Mouse (Mus musculus) liver, embryonic 14.5 days (tissue): Measurements from ENCODE around the gene Tmprss6. TPM values are rescaled to one million over a fixed set of nuclear protein-coding genes. Genes with fewer than 3 reads are reported as not detected.

Experiments used
- ATAC-seq: fragments of 200-750 bp; cut with Nextera tagmentation; 2 replicates; pipeline ENCODE4 v1.8.0; 2017; ENCODE audit warnings: moderate number of reproducible peaks, mild to moderate bottlenecking, moderate library complexity; ENCODE audit not compliant: insufficient read depth
- DNase-seq, 3 experiments: peaks; one replicate each; pipeline ENCODE4 v3.0.0-alpha.2; 2012 to 2013; ENCODE audit warnings: low read depth in 3 of 3, low spot score in 3 of 3
- H3K27ac ChIP-seq: fragments of 300-500 bp; sonication (generic); 2 replicates; pipeline ENCODE4 v1.5.1; 2014; ENCODE audit warnings: moderate library complexity, mild to moderate bottlenecking, control low read depth, inconsistent platforms
- H3K27me3 ChIP-seq: fragments of 300-500 bp; sonication (generic); 2 replicates; pipeline ENCODE4 v1.6.1; 2014; ENCODE audit warnings: mild to moderate bottlenecking, low read length, moderate library complexity; ENCODE audit not compliant: control insufficient read depth, insufficient read depth
- H3K36me3 ChIP-seq: fragments of 300-500 bp; sonication (generic); replicated peaks from 2 replicates; pipeline ENCODE4 v1.6.1; 2014; ENCODE audit warnings: low read depth; ENCODE audit not compliant: control insufficient read depth, insufficient read depth
- H3K4me1 ChIP-seq, 2 experiments: fragments of 200-500 bp in 1 of 2; fragments of 300-500 bp in 1 of 2; sonication (generic) in 1 of 2; replicated peaks; 2 replicates each; pipeline ENCODE4 v1.6.1; 2012 to 2014; ENCODE audit warnings: antibody characterized with exemption in 1 of 2, inconsistent platforms in 1 of 2, low read length in 1 of 2; ENCODE audit not compliant: control insufficient read depth in 2 of 2, insufficient read depth in 2 of 2
- H3K4me2 ChIP-seq: fragments of 300-500 bp; sonication (generic); 2 replicates; pipeline ENCODE4 v1.6.1; 2014; ENCODE audit warnings: low read depth, mild to moderate bottlenecking, control low read depth, moderate library complexity
- H3K4me3 ChIP-seq, 2 experiments: fragments of 200-500 bp in 1 of 2; fragments of 300-500 bp in 1 of 2; sonication (generic) in 1 of 2; 2 replicates each; pipeline ENCODE4 v1.5.1; 2012 to 2014; ENCODE audit warnings: low read depth in 2 of 2, low read length in 2 of 2, mild to moderate bottlenecking in 2 of 2, control low read depth in 1 of 2, inconsistent platforms in 1 of 2, moderate library complexity in 1 of 2; ENCODE audit not compliant: insufficient read depth in 1 of 2
- H3K9ac ChIP-seq: fragments of 300-500 bp; sonication (generic); replicated peaks from 2 replicates; pipeline ENCODE4 v1.6.1; 2014; ENCODE audit warnings: mild to moderate bottlenecking, control low read depth, moderate library complexity
- H3K9me3 ChIP-seq: fragments of 300-500 bp; sonication (generic); 2 replicates; pipeline ENCODE4 v1.6.1; 2016; ENCODE audit warnings: low read length, mixed read lengths; ENCODE audit not compliant: control insufficient read depth
- CTCF ChIP-seq: IDR thresholded peaks from 2 replicates; pipeline ENCODE4 v1.5.1; 2016; ENCODE audit warnings: antibody characterized with exemption, low read depth, control low read depth
- EP300 ChIP-seq: IDR thresholded peaks from 2 replicates; pipeline ENCODE4 v1.6.1; 2016; ENCODE audit warnings: antibody characterized with exemption, low read depth
- WGBS: fragments of 180-500 bp; shearing (Covaris S2); extraction: QIAGEN DNeasy Blood & Tissue Kit; methylation state at CpG from one replicate; pipeline ENCODE4 v1.1.7; 2014; ENCODE audit not compliant: insufficient replicate concordance; 5-methylcytosine and 5-hydroxymethylcytosine counted together
- polyA plus RNA-seq, 2 experiments: library from polyadenylated mRNA; depleted of rRNA in 1 of 2; stranded (reverse) in 1 of 2; unstranded in 1 of 2; fragments of >200 nt; fragmentation: Nextera tagmentation in 1 of 2; extraction: Ambion mirVana in 1 of 2; gene quantifications; 2 replicates each; pipeline versions ENCODE4 v1.2.1 to v1.2.3; 2012 to 2014

Tmprss6 gene
- polyA plus RNA-seq, 2 experiments: 9.8 to 11.9 TPM

- DNase-seq (no peak), ATAC-seq (no peak)
- Histone ChIP-seq H3K4me1 (peaks cover 3 to 17% of the 10 kb centered on the region in 2 experiments; a peak in 3 of 4 replicates), H3K4me2 (no peak overlapping the region), H3K27ac (no peak overlapping the region), H3K4me3 (no peak overlapping the region), H3K9ac (no peak overlapping the region), H3K27me3 (peaks cover 21% of the 10 kb centered on the region), H3K36me3 (no peaks in the 10 kb centered on the region), H3K9me3 (no peaks in the 10 kb centered on the region)
- 56% methylated on average over 13 of the region's 13 CpGs for WGBS
- no peak for TF ChIP-seq EP300
- TF ChIP-seq CTCF: no peak
Measured at GRCm38 (mm10) chr15:78420395-78420794, 48.0 kb downstream of the Tmprss6 start.

- Histone ChIP-seq H3K27me3 (peaks cover 11% of the 10 kb centered on the region), H3K27ac (peak overlapping the region; percentile 36), H3K4me3 (no peak overlapping the region), H3K9me3 (no peaks in the 10 kb centered on the region), H3K4me2 (peak overlapping the region; percentile 21; the same call in 1 of the 2 replicates), H3K4me1 (peaks cover 30 to 33% of the 10 kb centered on the region in 2 experiments), H3K9ac (peak overlapping the region; percentile 21; the same call in 1 of the 2 replicates), H3K36me3 (peaks cover 10% of the 10 kb centered on the region)
- ATAC-seq: no peak
- 61% methylated on average over 4 of the region's 4 CpGs for WGBS
- no peak for TF ChIP-seq CTCF
- no peak for TF ChIP-seq EP300
- DNase-seq: no peak
Measured at GRCm38 (mm10) chr15:78416937-78417336, 51.5 kb downstream of the Tmprss6 start.

GRCm38 (mm10) chr15:78414157-78414556 is 54.3 kb downstream of the Tmprss6 start:
- ATAC-seq (no peak), DNase-seq (no peak)
- 84% methylated on average over 8 of the region's 8 CpGs for WGBS
- H3K36me3 ChIP-seq: peaks cover 15% of the 10 kb centered on the region
- no peak for TF ChIP-seq EP300
- TF ChIP-seq CTCF: no peak
- peak overlapping the region; percentile 97 for H3K27ac ChIP-seq
- H3K27me3 ChIP-seq: peaks cover 6% of the 10 kb centered on the region
- H3K9me3 ChIP-seq: no peaks in the 10 kb centered on the region
- H3K4me1 ChIP-seq: peaks cover 54 to 59% of the 10 kb centered on the region in 2 experiments
- no peak overlapping the region for H3K4me3 ChIP-seq
- peak overlapping the region; percentile 69 for H3K4me2 ChIP-seq
- H3K9ac ChIP-seq: peak overlapping the region; percentile 74

- Histone ChIP-seq H3K27ac (peak overlapping the region; percentile 97), H3K4me1 (peaks cover 58 to 63% of the 10 kb centered on the region in 2 experiments), H3K4me2 (peak overlapping the region; percentile 69), H3K9me3 (no peaks in the 10 kb centered on the region), H3K27me3 (peaks cover 6% of the 10 kb centered on the region), H3K9ac (peak overlapping the region; percentile 74), H3K4me3 (peak overlapping the region in 1 of 2 experiments; percentile 44; a peak in 2 of 4 replicates), H3K36me3 (peaks cover 15% of the 10 kb centered on the region)
- DNase-seq: no peak
- WGBS: 10% methylated on average over 1 of the region's 1 CpGs
- ATAC-seq: peak; percentile 45; the same call in 1 of the 2 replicates
- TF ChIP-seq EP300 (no peak), CTCF (no peak)
Measured at GRCm38 (mm10) chr15:78413719-78414117, 54.7 kb downstream of the Tmprss6 start.

GRCm38 (mm10) chr15:78413083-78413718 is 55.2 kb downstream of the Tmprss6 start:
- peak; percentile 92 for TF ChIP-seq EP300
- TF ChIP-seq CTCF: no peak
- Histone ChIP-seq H3K4me2 (peak overlapping the region; percentile 69), H3K9me3 (no peaks in the 10 kb centered on the region), H3K27ac (peak overlapping the region; percentile 97), H3K27me3 (peaks cover 6% of the 10 kb centered on the region), H3K4me3 (peak overlapping the region; percentile 25 to 44; a peak in 3 of 4 replicates), H3K4me1 (peaks cover 63 to 68% of the 10 kb centered on the region in 2 experiments), H3K36me3 (peaks cover 15% of the 10 kb centered on the region), H3K9ac (peak overlapping the region; percentile 80)
- 24% methylated on average over 14 of the region's 14 CpGs for WGBS
- DNase-seq (peak; percentile 89 to 91 (median 90)), ATAC-seq (peak; percentile 95)
